Mouse (Mus musculus): ENCODE results near the gene Mrps15. TPM values are rescaled to one million over a fixed set of nuclear protein-coding genes. Genes with fewer than 3 reads are reported as not detected.

Gene Mrps15
- total and polyA plus RNA-seq, 2 experiments from 2014 or later: 45.1 to 130 TPM

DNA sequence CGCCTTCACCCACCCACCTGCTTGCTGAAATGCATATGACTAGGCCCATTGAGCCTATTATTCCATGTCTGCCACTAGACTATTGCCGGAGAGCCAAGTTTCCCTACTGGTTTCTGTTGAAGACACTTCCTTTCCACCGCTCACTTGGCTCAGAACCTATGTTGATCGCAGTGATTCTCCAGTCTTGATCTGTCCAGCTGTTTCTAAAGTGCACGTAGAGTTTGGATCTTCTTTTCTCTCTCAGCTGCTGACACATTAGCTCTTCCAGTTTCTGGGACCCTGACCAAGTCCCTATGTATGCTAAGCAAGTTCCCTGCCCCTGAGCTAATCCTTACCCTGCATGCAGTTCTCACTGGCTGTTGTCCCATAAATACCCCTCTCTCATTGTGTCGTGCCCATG is 31.1 kb downstream of the Mrps15 start:
- no peak overlapping the region for H3K4me3 ChIP-seq (ENCODE audit: low read length)
- H3K9me3 ChIP-seq (ENCODE audit: low read length): no peaks in the 10 kb centered on the region
- ATAC-seq (no peak), DNase-seq (ENCODE audit: low spot score) (no peak)
- no peak overlapping the region for H3K4me2 ChIP-seq (ENCODE audit: low read depth, low read length)
- no peak for TF ChIP-seq CTCF (IDR thresholded peaks at IDR 0.05; ENCODE audit: low read depth)
- H3K9ac ChIP-seq (replicated peaks; ENCODE audit: low read length): no peak overlapping the region
- no peaks in the 10 kb centered on the region for H3K4me1 ChIP-seq (ENCODE audit: insufficient read depth, low read length)
- no peaks in the 10 kb centered on the region for H3K36me3 ChIP-seq (ENCODE audit: insufficient read depth, low read length)
- 74% methylated on average over 6 of the region's 6 CpGs for whole genome bisulfite sequencing
- no peaks in the 10 kb centered on the region for H3K27me3 ChIP-seq (ENCODE audit: insufficient read depth, low read length)
- H3K27ac ChIP-seq: no peak overlapping the region

DNA sequence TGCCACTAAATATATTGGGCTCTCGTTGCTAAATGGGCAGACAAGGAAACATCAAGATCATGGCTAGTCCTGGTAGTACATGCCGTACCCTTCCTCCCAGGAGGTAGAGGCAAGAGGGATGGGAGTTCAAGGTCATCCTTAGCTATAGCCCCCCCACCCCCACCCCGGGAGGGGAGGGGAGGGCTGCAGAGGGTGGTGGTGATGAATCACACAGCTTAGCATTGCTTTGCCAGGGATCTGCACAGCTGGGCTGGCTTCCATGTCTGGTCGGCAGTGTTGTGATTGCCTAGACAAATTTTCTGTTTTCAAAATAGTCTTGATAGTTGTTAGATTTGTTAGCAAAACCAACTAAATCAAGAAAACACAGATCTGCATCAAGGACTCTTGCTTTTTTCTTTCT is 32.5 kb downstream of the Mrps15 start:
- no peak for ATAC-seq
- H3K9ac ChIP-seq (replicated peaks; ENCODE audit: low read length): no peak overlapping the region
- 80% methylated on average over 4 of the region's 4 CpGs for WGBS
- no peak for DNase-seq (ENCODE audit: low spot score)
- no peak overlapping the region for H3K4me2 ChIP-seq (ENCODE audit: low read depth, low read length)
- peaks cover 5% of the 10 kb centered on the region; the same call in 1 of the 2 replicates for H3K36me3 ChIP-seq (ENCODE audit: insufficient read depth, low read length)
- no peaks in the 10 kb centered on the region for H3K9me3 ChIP-seq (ENCODE audit: low read length)
- H3K27me3 ChIP-seq (ENCODE audit: insufficient read depth, low read length): no peaks in the 10 kb centered on the region
- TF ChIP-seq CTCF (IDR thresholded peaks at IDR 0.05; ENCODE audit: low read depth): no peak
- no peaks in the 10 kb centered on the region for H3K4me1 ChIP-seq (ENCODE audit: insufficient read depth, low read length)
- no peak overlapping the region for H3K27ac ChIP-seq
- no peak overlapping the region for H3K4me3 ChIP-seq (ENCODE audit: low read length)

DNA sequence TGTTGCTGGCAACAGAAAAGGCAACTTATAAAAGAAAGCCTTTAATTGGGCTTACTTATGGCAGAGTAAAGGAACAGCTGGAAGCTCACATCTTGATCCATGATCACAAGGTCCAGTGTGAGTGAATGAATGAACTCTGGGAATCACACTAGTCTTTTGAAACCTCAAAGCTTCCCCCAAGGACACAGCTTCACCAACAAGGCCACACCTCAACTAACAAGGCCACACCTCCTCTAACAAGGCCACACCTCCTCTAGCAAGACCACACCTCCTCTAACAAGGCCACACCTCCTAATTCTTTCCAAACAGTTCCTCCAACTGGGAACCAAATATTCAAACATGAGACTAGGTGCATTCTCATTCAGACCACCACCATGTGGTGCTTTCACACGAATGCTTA is 34.9 kb downstream of the Mrps15 start:
- TF ChIP-seq CTCF (IDR thresholded peaks at IDR 0.05; ENCODE audit: low read depth): no peak
- H3K4me3 ChIP-seq (ENCODE audit: low read length): no peak overlapping the region
- no peak overlapping the region for H3K27ac ChIP-seq
- DNase-seq (ENCODE audit: low spot score) (no peak), ATAC-seq (no peak)
- H3K9me3 ChIP-seq (ENCODE audit: low read length): no peaks in the 10 kb centered on the region
- 94% methylated on average over 1 of the region's 1 CpGs for WGBS
- H3K4me1 ChIP-seq (ENCODE audit: insufficient read depth, low read length): no peaks in the 10 kb centered on the region
- H3K36me3 ChIP-seq (ENCODE audit: insufficient read depth, low read length): peaks cover 5% of the 10 kb centered on the region; the same call in 1 of the 2 replicates
- H3K27me3 ChIP-seq (ENCODE audit: insufficient read depth, low read length): no peaks in the 10 kb centered on the region
- H3K4me2 ChIP-seq (ENCODE audit: low read depth, low read length): no peak overlapping the region
- H3K9ac ChIP-seq (replicated peaks; ENCODE audit: low read length): no peak overlapping the region

DNA sequence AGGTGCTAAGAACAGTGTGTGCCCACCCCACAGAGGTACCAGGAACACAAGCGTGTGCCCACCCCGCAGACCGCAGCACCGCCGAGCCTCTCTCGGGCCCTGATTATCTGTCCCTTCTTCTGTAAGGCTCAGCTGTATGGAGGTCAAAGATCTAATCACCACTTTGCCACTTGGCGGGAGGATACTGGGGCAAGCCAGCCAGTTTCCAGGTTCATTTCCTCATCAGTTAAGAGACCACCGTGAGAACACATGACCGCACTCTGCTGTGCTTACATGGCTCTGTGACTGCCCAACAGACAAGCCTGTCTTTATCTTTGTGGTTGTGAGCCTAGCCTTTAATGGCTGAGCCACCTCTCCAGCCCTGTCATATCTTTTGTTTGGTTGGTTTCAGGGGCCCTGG is 36.3 kb downstream of the Mrps15 start:
- Histone ChIP-seq H3K36me3 (ENCODE audit: insufficient read depth, low read length) (peaks cover 14% of the 10 kb centered on the region; the same call in 1 of the 2 replicates), H3K9ac (replicated peaks; ENCODE audit: low read length) (no peak overlapping the region), H3K4me1 (ENCODE audit: insufficient read depth, low read length) (no peaks in the 10 kb centered on the region), H3K27ac (no peak overlapping the region), H3K27me3 (ENCODE audit: insufficient read depth, low read length) (no peaks in the 10 kb centered on the region), H3K4me2 (ENCODE audit: low read depth, low read length) (no peak overlapping the region), H3K4me3 (ENCODE audit: low read length) (no peak overlapping the region), H3K9me3 (ENCODE audit: low read length) (no peaks in the 10 kb centered on the region)
- DNase-seq (ENCODE audit: low spot score) (no peak), ATAC-seq (no peak)
- 95% methylated on average over 9 of the region's 9 CpGs for WGBS
- no peak for TF ChIP-seq CTCF (IDR thresholded peaks at IDR 0.05; ENCODE audit: low read depth)

DNA sequence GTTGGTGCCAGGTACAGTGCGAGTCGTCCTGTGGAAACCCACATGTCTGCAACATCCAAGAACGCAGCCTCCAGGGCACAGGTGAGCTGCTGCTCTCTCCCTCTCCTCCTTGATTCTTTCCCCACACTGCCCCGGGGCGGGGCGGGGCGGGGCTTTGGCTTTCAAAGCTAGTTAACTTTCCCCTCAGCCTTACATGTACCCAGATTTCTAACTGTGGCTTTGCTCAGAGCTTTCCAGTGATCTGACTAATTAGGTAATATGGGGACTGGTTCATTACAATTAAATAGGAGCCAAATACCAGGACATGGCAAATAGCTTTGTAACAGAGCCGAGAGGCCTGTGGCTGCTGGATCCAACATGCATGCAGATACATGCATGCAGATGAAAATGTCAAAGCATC is 37.7 kb downstream of the Mrps15 start:
- no peak overlapping the region for H3K4me3 ChIP-seq (ENCODE audit: low read length)
- no peak overlapping the region for H3K9ac ChIP-seq (replicated peaks; ENCODE audit: low read length)
- no peak for ATAC-seq
- H3K4me2 ChIP-seq (ENCODE audit: low read depth, low read length): no peak overlapping the region
- no peaks in the 10 kb centered on the region for H3K9me3 ChIP-seq (ENCODE audit: low read length)
- DNase-seq (ENCODE audit: low spot score): no peak
- H3K4me1 ChIP-seq (ENCODE audit: insufficient read depth, low read length): no peaks in the 10 kb centered on the region
- no peak overlapping the region for H3K27ac ChIP-seq
- TF ChIP-seq CTCF (IDR thresholded peaks at IDR 0.05; ENCODE audit: low read depth): no peak
- peaks cover 17% of the 10 kb centered on the region; the same call in 1 of the 2 replicates for H3K36me3 ChIP-seq (ENCODE audit: insufficient read depth, low read length)
- 78% methylated on average over 8 of the region's 8 CpGs for WGBS
- H3K27me3 ChIP-seq (ENCODE audit: insufficient read depth, low read length): no peaks in the 10 kb centered on the region

DNA sequence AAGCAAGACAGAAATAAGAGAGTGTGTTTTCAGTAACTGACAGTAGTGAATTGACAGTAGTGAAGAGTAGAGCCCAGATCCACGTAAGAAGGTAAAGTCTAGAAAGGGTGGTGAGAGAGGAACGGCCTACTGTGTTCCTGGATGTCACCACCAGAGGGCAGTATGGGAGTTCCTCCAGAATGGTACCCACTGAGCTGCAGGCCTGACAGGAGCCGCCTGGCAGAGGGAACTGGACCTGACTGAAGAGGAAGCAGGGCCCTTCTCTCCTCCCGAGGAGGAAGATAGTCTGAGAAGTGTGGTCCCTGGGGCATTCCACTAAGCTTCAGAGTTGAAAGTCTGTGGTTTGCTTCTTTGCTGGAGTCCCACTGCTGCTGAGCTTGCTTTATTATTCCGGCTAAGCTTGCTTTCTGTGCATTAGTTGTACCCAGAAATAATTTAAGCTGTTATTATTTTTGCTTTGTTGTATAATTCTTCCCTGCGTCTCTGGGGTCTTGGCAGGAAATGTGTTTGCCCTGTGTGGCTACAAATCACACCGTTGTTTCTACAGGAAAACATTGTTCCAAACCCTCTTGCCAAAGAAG is 39.4 kb downstream of the Mrps15 start:
- Histone ChIP-seq H3K36me3 (ENCODE audit: insufficient read depth, low read length) (peaks cover 17% of the 10 kb centered on the region; the same call in 1 of the 2 replicates), H3K4me3 (ENCODE audit: low read length) (no peak overlapping the region), H3K9ac (replicated peaks; ENCODE audit: low read length) (no peak overlapping the region), H3K27me3 (ENCODE audit: insufficient read depth, low read length) (no peaks in the 10 kb centered on the region), H3K4me1 (ENCODE audit: insufficient read depth, low read length) (no peaks in the 10 kb centered on the region), H3K9me3 (ENCODE audit: low read length) (no peaks in the 10 kb centered on the region), H3K4me2 (ENCODE audit: low read depth, low read length) (no peak overlapping the region), H3K27ac (peak overlapping the region; percentile 32; the same call in 1 of the 2 replicates)
- 27% methylated on average over 7 of the region's 7 CpGs for WGBS
- TF ChIP-seq CTCF (IDR thresholded peaks at IDR 0.05; ENCODE audit: low read depth): peak; percentile 96
- DNase-seq (ENCODE audit: low spot score): peak; percentile 91
- ATAC-seq: peak; percentile 86

DNA sequence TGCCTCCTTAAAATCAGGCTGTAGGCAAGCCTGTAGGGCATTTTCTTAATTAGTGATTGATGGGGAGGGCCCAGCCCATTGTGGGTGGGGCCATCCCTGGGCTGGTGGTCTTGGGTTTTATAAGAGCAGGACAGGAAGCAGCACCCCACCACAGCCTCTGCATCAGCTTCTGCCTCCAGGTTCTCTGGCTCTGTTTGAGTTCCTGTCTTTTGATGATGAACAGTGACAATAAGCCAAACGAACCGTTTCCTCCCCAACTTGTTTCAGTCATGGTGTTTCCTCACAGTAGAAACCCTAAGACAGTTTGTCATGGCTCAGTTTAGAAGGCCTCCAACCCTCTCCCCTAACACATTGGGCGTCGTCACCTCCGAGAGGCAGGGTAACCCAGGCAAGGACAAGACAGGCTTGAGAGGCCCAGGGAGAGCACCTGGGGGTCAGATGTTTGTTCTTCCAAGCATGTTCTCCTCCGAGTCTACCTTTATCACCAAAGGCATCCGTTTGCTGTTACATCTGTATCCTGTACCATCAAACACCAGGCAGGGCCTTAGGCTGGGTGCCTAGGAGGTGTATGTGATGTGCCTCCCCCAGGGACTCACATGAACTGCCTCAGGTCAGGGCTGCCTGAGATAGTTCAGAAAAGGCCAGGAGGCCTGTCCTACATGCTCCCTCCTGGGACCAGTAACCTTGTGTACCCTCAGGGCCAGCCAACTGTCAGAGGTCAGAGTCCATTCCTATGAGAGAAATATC is 43.5 kb downstream of the Mrps15 start:
- H3K27ac ChIP-seq: no peak overlapping the region
- TF ChIP-seq CTCF (IDR thresholded peaks at IDR 0.05; ENCODE audit: low read depth): no peak
- H3K27me3 ChIP-seq (ENCODE audit: insufficient read depth, low read length): no peaks in the 10 kb centered on the region
- H3K9ac ChIP-seq (replicated peaks; ENCODE audit: low read length): no peak overlapping the region
- no peaks in the 10 kb centered on the region for H3K9me3 ChIP-seq (ENCODE audit: low read length)
- WGBS: 76% methylated on average over 7 of the region's 7 CpGs
- ATAC-seq: no peak
- no peaks in the 10 kb centered on the region for H3K4me1 ChIP-seq (ENCODE audit: insufficient read depth, low read length)
- H3K36me3 ChIP-seq (ENCODE audit: insufficient read depth, low read length): peaks cover 12% of the 10 kb centered on the region; the same call in 1 of the 2 replicates
- no peak overlapping the region for H3K4me2 ChIP-seq (ENCODE audit: low read depth, low read length)
- no peak overlapping the region for H3K4me3 ChIP-seq (ENCODE audit: low read length)
- DNase-seq (ENCODE audit: low spot score): no peak

Data from hindbrain, postnatal 0 days (tissue).